Mouse (Mus musculus): ENCODE data around the gene Gm17545. TPM values are rescaled to one million over a fixed set of nuclear protein-coding genes. Genes with fewer than 3 reads are reported as not detected.

Gm17545 gene
- polyA plus RNA-seq, 1 experiment from 2014 or later = not detected

DNA sequence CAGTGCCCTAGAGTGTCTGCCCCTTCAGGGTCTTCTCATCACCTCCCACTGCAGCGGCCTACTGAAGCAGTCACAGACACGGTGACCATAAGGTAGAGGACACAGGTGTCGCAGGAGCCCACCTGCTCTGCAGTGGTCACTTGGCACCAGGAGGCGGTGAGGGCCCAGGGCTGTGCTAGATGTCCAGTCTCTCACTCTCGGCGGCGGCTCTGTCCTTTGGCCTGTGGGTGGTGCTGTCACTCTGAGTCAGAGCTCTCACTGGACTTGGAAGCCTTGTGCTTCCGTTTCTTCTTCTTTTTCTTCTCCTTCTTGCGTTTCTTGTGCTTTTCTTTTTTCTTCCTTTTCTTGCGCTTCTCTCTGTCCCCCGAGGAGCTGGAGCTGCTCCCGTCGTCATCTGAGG, 5.7 kb upstream of the Gm17545 start:
- H3K9me3 ChIP-seq (replicated peaks) = no peaks in the 10 kb centered on the region
- no peak overlapping the region for H3K27ac ChIP-seq
- H3K9ac ChIP-seq = no peak overlapping the region
- peaks cover 82% of the 10 kb centered on the region for H3K36me3 ChIP-seq
- 87% methylated on average over 13 of the region's 13 CpGs for WGBS
- H3K4me1 ChIP-seq = no peaks in the 10 kb centered on the region
- H3K27me3 ChIP-seq = no peaks in the 10 kb centered on the region
- H3K4me3 ChIP-seq (replicated peaks) = no peak overlapping the region
- no peak for ATAC-seq (replicated peaks; ENCODE audit: low FRiP score)
- no peak overlapping the region for H3K4me2 ChIP-seq

DNA sequence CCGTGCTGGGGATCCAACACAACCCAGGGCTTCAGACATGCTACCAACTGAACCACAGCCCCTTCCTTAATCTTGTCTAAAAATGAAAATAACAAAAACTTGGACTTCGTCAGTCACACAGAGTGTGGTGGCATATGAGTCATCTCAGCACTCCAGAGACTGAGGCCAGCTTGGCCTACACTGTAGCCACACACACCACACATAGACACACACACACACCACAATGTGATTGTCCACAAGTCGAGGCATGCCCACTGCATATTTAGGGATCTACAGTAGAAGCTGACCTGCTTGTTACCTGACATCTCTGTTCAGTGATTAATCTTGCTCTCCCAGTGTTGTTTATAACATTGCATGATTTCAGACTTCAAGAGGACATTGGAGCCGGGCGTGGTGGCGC, 4.9 kb upstream of the Gm17545 start:
- H3K4me3 ChIP-seq (replicated peaks) = no peak overlapping the region
- no peak overlapping the region for H3K4me2 ChIP-seq
- no peak for ATAC-seq (replicated peaks; ENCODE audit: low FRiP score)
- H3K4me1 ChIP-seq = no peaks in the 10 kb centered on the region
- 93% methylated on average over 6 of the region's 6 CpGs for WGBS
- H3K36me3 ChIP-seq = peaks cover 89% of the 10 kb centered on the region
- no peak overlapping the region for H3K9ac ChIP-seq
- no peaks in the 10 kb centered on the region for H3K27me3 ChIP-seq
- H3K9me3 ChIP-seq (replicated peaks) = no peaks in the 10 kb centered on the region
- no peak overlapping the region for H3K27ac ChIP-seq

DNA sequence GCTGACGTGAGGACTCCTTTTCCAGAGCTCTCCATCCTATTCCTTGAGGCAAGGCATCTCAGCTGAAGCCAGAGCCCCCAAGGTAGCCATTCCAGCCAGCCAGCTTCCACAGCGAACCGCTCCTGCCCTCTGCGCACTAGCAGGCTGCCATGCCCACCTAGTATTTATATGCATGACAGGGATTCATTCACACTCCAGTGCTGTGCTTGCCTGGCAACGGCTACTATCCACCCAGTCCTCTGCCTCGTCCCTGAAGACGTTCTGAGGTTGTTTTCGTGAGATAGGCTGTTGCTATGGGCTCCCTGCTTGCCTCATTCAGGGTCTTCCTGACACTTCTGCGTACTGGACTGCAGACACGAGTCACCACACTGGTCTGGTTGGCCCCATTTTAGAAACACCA, 1.4 kb upstream of the Gm17545 start:
- Histone ChIP-seq H3K27ac (no peak overlapping the region), H3K4me2 (no peak overlapping the region), H3K36me3 (peaks cover 100% of the 10 kb centered on the region), H3K9ac (no peak overlapping the region), H3K9me3 (replicated peaks) (no peaks in the 10 kb centered on the region), H3K27me3 (no peaks in the 10 kb centered on the region), H3K4me1 (no peaks in the 10 kb centered on the region), H3K4me3 (replicated peaks) (no peak overlapping the region)
- 89% methylated on average over 10 of the region's 10 CpGs for WGBS
- ATAC-seq (replicated peaks; ENCODE audit: low FRiP score) = no peak

DNA sequence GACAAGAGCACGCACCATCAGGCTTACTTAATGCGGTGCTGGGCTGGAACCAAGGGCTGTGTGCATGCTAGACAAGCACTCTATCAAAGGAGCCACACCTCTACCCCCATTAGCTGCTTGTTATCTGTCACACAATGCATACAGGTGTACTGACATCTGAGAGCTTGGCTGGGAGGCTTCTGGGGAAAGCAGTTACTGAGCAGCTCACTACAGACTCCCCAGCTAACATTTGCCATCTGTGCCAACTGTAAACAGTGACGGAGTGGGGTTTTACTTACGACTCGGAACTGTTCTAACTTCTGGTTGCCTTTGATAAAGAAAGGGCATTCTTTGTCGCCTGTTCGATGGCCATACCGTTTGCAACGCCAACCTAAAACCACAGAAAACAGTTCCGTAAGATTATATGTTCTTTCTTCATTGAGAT, 577 bp upstream of the Gm17545 start:
- H3K9ac ChIP-seq = no peak overlapping the region
- H3K9me3 ChIP-seq (replicated peaks) = no peaks in the 10 kb centered on the region
- 91% methylated on average over 10 of the region's 10 CpGs for WGBS
- H3K4me2 ChIP-seq = no peak overlapping the region
- no peaks in the 10 kb centered on the region for H3K27me3 ChIP-seq
- H3K4me3 ChIP-seq (replicated peaks) = no peak overlapping the region
- peaks cover 98% of the 10 kb centered on the region for H3K36me3 ChIP-seq
- ATAC-seq (replicated peaks; ENCODE audit: low FRiP score) = no peak
- no peaks in the 10 kb centered on the region for H3K4me1 ChIP-seq
- no peak overlapping the region for H3K27ac ChIP-seq

DNA sequence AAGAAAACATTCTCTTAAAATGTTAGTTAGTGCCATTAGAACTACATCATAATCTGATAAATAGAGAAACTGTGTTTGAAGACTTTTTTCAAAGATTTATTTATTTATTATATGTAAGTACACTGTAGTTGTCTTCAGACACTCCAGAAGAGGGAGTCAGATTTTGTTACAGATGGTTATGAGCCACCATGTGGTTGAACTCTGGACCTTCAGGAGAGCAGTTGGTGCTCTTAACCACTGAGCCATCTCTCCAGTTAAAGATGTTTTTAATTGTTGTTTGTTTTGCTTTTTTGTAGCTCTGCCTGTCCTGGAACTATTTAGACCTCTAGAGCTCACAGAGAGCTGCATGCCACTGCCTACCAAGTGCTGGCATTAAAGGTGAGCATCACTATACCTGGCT, 951 bp downstream of the Gm17545 start:
- H3K4me1 ChIP-seq = no peaks in the 10 kb centered on the region
- H3K4me2 ChIP-seq = no peak overlapping the region
- peaks cover 86% of the 10 kb centered on the region for H3K36me3 ChIP-seq
- H3K9ac ChIP-seq = no peak overlapping the region
- no peaks in the 10 kb centered on the region for H3K9me3 ChIP-seq (replicated peaks)
- no peak overlapping the region for H3K4me3 ChIP-seq (replicated peaks)
- H3K27me3 ChIP-seq = no peaks in the 10 kb centered on the region
- no peak overlapping the region for H3K27ac ChIP-seq
- ATAC-seq (replicated peaks; ENCODE audit: low FRiP score) = no peak

DNA sequence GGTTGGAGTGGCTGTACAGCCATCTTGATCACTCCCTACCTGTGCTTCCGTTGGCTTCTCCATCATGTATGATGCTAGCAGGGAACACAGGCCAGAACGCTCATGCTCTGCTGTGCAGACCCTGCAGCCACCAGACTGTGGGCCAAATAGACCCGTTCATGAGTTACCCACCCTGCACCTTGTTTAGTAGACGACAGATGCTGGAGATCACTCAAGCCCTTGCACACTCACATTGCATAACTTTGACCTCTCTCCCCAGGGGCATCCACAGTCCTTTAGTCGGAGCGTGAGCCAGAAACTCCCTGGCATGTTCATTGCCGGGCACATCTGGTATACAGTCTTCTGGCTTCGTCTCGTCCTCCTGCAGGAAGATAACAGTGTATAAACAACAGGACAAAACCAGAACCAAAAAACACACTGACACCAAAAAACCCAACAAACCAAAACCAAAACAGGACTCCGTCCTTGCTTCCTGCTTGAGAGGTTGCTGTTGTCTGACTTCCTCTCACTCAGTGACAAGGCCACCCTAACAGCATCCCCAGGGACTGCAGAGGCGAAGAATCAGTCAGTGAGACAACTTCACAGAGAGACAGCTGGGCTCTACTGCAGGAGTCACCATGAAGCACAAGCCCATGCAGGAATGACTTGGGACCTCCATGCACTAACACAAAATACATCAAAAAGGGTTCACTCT, 3.2 kb downstream of the Gm17545 start:
- no peaks in the 10 kb centered on the region for H3K4me1 ChIP-seq
- H3K9me3 ChIP-seq (replicated peaks) = no peaks in the 10 kb centered on the region
- no peak overlapping the region for H3K27ac ChIP-seq
- H3K27me3 ChIP-seq = no peaks in the 10 kb centered on the region
- no peak overlapping the region for H3K4me3 ChIP-seq (replicated peaks)
- peaks cover 81% of the 10 kb centered on the region for H3K36me3 ChIP-seq
- no peak overlapping the region for H3K9ac ChIP-seq
- 86% methylated on average over 11 of the region's 11 CpGs for WGBS
- no peak for ATAC-seq (replicated peaks; ENCODE audit: low FRiP score)
- no peak overlapping the region for H3K4me2 ChIP-seq

DNA sequence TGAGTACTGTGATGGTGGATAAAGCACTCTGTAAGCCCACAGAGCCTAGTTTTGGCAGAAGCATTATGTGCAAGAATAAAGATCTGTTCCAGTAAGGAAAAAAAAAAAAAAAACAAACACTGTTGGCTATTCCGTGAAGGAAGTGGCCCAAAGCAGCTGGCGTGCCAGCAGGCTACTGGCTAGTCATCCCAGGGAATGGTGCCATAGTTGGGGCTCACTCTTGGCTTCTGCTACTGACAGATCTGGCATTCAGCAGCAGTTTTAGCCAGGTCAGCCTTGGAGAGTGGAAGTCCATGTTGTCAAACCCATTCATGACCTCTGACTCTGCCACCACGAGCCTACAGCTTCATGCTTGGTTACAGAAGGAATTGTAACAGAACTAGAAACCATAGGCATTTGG, 7.9 kb downstream of the Gm17545 start:
- no peaks in the 10 kb centered on the region for H3K9me3 ChIP-seq (replicated peaks)
- 90% methylated on average over 3 of the region's 3 CpGs for WGBS
- H3K4me2 ChIP-seq = no peak overlapping the region
- H3K27me3 ChIP-seq = no peaks in the 10 kb centered on the region
- ATAC-seq (replicated peaks; ENCODE audit: low FRiP score) = no peak
- H3K36me3 ChIP-seq = peaks cover 63% of the 10 kb centered on the region
- H3K4me3 ChIP-seq (replicated peaks) = no peak overlapping the region
- no peak overlapping the region for H3K27ac ChIP-seq
- no peak overlapping the region for H3K9ac ChIP-seq
- no peaks in the 10 kb centered on the region for H3K4me1 ChIP-seq

DNA sequence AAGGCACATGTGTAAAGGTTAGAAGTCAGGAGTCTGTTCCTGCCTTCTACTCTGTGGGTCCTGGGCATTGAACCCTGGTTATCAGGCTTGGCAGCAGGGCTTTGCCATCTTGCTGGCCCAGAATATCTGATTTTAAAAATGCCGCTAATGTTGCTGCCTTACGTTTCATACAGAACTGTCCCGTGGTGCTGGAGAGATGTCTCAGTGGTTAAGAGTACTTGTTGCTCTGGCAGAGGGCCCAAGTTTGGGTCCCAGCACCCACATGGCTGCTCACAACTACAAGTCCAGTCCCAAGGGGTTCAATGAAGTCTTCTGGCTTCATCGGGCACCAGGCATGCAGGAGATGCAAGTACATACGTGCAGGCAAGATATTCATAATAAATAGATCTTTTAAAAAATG, 12.1 kb downstream of the Gm17545 start:
- H3K9ac ChIP-seq = no peak overlapping the region
- H3K4me1 ChIP-seq = peaks cover 7% of the 10 kb centered on the region
- H3K27me3 ChIP-seq = no peaks in the 10 kb centered on the region
- H3K27ac ChIP-seq = no peak overlapping the region
- peaks cover 36% of the 10 kb centered on the region for H3K36me3 ChIP-seq
- no peaks in the 10 kb centered on the region for H3K9me3 ChIP-seq (replicated peaks)
- no peak overlapping the region for H3K4me3 ChIP-seq (replicated peaks)
- H3K4me2 ChIP-seq = no peak overlapping the region
- WGBS = 92% methylated on average over 5 of the region's 5 CpGs
- ATAC-seq (replicated peaks; ENCODE audit: low FRiP score) = no peak

DNA sequence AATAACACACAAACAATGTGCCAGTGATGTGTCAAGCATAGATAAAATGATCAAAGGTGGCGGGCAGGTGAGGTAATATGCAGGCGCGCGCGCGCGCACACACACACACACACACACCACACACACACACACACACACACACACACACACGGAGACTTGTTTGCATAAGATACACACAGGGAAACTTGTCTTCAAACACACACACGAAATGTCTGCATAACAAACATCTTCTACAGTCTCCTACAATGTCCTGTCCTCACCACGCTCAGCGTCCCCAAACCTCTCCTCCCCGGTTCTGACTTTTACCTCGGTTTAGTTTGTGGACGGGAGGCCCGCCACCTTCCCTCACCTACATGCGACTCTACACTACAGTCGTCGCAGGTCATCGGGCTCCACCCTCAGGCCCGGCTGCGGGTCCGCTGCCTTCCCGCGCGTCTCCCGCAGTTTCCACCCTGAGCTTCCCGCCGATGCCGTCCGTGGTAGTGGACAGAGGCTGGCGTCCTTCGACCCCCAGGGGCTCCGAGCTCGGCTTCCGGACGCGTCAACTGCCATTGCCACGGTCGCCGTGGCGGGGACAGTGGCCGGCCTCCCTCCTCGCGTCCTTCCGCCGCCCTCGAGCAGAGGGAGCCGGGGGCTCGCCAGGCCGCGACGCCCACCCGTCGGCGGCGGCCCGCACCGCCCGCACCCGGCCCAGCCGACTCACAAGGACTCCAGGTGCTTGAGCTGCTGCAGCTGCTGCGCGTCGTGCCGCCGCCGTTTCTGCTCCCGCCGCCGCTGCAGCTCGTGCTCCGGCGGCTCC, 13.5 kb downstream of the Gm17545 start:
- H3K4me1 ChIP-seq = peaks cover 7% of the 10 kb centered on the region
- peak overlapping the region; percentile 98 for H3K9ac ChIP-seq
- ATAC-seq (replicated peaks; ENCODE audit: low FRiP score) = peak; percentile 69
- H3K27ac ChIP-seq = peak overlapping the region; percentile 92
- H3K9me3 ChIP-seq (replicated peaks) = no peaks in the 10 kb centered on the region
- no peaks in the 10 kb centered on the region for H3K27me3 ChIP-seq
- H3K4me3 ChIP-seq (replicated peaks) = peak overlapping the region; percentile 90
- peak overlapping the region; percentile 78 for H3K4me2 ChIP-seq
- WGBS = under 1% methylated on average over 72 of the region's 73 CpGs
- peaks cover 28% of the 10 kb centered on the region for H3K36me3 ChIP-seq

DNA sequence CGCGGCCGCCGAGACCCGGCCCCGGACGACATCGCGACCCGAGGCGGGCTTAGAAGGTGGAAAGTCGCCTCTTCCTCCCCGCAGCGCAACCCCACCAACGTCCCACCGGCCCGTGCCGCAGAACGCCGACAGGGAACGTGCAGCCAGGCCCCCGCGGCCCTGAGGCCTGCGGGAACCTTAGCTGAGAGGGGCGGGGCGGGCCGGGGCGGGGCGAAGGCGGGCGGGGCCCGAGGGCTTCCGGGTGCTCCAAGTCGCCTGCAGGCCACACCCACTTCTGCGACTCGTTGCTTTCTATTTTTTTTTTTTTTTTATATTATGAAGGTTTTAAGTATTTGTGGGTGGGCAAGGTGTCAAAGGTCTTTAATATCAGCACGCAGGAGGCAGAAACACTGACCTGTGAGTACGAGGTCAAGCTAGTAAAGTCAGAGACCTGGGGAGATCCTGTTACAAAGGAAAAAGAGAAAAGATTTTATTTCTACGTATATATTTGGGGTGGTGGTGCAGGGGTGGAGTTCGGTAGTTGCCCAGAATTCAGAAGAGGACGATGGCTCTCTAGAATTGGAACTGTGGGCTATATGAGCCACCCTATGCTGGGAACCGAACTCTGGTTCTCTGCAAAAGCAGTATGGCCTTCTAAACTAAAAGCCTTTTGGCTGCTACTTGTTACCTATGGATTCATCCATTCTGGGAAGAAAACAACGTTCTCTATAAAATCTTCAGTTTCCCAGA, 14.2 kb downstream of the Gm17545 start:
- Histone ChIP-seq H3K4me3 (replicated peaks) (peak overlapping the region; percentile 90), H3K36me3 (peaks cover 26% of the 10 kb centered on the region), H3K9ac (peak overlapping the region; percentile 98), H3K27ac (peak overlapping the region; percentile 92), H3K4me2 (peak overlapping the region; percentile 78), H3K9me3 (replicated peaks) (no peaks in the 10 kb centered on the region), H3K4me1 (peaks cover 7% of the 10 kb centered on the region), H3K27me3 (no peaks in the 10 kb centered on the region)
- 3% methylated on average over 43 of the region's 43 CpGs for WGBS
- ATAC-seq (replicated peaks; ENCODE audit: low FRiP score) = peak; percentile 92

DNA sequence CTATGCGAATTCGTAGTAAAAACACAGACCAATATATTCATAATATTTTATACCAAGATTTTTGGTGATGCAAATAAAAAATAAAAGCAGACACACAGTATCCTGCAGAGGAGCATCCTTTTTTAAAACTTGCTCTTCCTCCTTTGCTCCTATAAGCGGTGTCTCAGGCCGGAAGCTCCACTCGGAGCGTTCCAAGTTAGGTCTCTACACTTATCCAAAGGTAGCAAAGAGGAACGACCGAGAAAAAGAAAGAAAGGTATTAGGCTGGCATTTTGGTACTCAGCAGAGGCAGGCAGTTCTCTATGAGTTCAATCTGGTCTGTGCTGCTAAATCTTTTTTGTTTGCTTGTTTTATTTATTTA, 14.8 kb downstream of the Gm17545 start:
- no peak for ATAC-seq (replicated peaks; ENCODE audit: low FRiP score)
- no peak overlapping the region for H3K9ac ChIP-seq
- WGBS = 79% methylated on average over 8 of the region's 8 CpGs
- no peaks in the 10 kb centered on the region for H3K9me3 ChIP-seq (replicated peaks)
- H3K4me1 ChIP-seq = peaks cover 7% of the 10 kb centered on the region
- H3K27ac ChIP-seq = peak overlapping the region; percentile 92; the same call in 1 of the 2 replicates
- no peak overlapping the region for H3K4me2 ChIP-seq
- H3K27me3 ChIP-seq = no peaks in the 10 kb centered on the region
- peaks cover 22% of the 10 kb centered on the region for H3K36me3 ChIP-seq
- peak overlapping the region; percentile 90; the same call in 1 of the 2 replicates for H3K4me3 ChIP-seq (replicated peaks)

DNA sequence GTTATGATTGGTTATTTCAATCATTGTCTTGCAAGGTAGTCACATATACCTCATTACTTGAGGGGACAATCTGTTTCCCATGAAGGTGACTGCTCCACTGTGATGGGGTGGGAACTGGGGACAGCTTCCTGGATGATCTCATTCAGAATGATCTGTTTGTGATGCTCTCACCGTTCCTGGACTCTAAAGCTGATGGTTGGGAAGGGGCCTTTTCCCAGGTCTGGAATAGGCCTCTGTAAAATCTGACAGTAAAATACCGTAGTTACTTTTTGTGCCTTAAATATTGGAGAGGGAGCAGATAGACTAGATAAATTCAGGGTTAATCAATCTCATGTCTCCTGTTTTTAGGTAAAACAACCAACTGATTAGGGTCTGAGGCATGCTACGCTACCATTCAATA, 15.6 kb downstream of the Gm17545 start, which contains the start of gene Rp9:
Gene Rp9 (minus strand): TSS at position 101 of the 400 bp plus-strand sequence.
- H3K9me3 ChIP-seq (replicated peaks) = no peaks in the 10 kb centered on the region
- 85% methylated on average over 3 of the region's 3 CpGs for WGBS
- no peaks in the 10 kb centered on the region for H3K27me3 ChIP-seq
- H3K36me3 ChIP-seq = peaks cover 17% of the 10 kb centered on the region
- ATAC-seq (replicated peaks; ENCODE audit: low FRiP score) = no peak
- H3K4me1 ChIP-seq = peaks cover 7% of the 10 kb centered on the region
- peak within 1 kb of the TSS; percentile 90 for H3K4me3 ChIP-seq (replicated peaks)
- 0 out of 2 replicates have a peak within 1 kb of the TSS, but pooled peaks have one; percentile 98 for H3K9ac ChIP-seq
- peak within 1 kb of the TSS; percentile 92 for H3K27ac ChIP-seq
- peak within 1 kb of the TSS; percentile 78 for H3K4me2 ChIP-seq

Data from kidney, embryonic 15.5 days (tissue).